Mouse (Mus musculus) testis, adult 2 months (tissue): ENCODE measurements around the gene Etl4.

Source experiments
- CTCF ChIP-seq: fragments of 200-500 bp; IDR thresholded peaks from 2 replicates; pipeline ENCODE4 v1.5.1; 2012; ENCODE audit warnings: low read depth, mild to moderate bottlenecking, inconsistent platforms, low read length, moderate library complexity; ENCODE audit not compliant: control insufficient read depth, insufficient read depth, insufficient replicate concordance
- POLR2A ChIP-seq: fragments of 200-500 bp; IDR thresholded peaks from 2 replicates; pipeline ENCODE4 v1.6.1; 2012; ENCODE audit warnings: low read depth, mild to moderate bottlenecking, inconsistent platforms, low read length, moderate library complexity; ENCODE audit not compliant: control insufficient read depth

DNA sequence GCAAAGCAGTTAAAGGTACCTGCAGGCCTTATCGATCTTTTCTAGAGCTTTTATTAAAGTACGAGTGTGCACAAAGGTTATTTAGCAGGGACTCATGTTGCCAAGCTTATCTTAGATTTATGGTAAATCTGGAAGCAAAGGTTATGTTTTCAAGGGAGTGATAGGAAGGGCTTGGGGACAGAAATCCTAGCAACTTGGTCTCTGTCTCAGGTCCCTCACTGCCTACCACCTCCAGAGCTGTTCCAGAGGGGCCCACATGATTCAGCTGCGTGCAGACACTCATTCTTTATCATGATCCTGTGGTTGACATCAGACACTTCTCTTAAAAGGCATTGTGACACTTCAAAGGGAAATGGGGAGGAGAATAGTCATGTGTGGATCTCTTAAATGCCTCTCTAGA is 783.3 kb downstream of the Etl4 start:
- TF ChIP-seq POLR2A: no peak
- TF ChIP-seq CTCF: no peak
